Comparison of ENCODE assay signal across 20 mouse cellular contexts in the genomic region with DNA sequence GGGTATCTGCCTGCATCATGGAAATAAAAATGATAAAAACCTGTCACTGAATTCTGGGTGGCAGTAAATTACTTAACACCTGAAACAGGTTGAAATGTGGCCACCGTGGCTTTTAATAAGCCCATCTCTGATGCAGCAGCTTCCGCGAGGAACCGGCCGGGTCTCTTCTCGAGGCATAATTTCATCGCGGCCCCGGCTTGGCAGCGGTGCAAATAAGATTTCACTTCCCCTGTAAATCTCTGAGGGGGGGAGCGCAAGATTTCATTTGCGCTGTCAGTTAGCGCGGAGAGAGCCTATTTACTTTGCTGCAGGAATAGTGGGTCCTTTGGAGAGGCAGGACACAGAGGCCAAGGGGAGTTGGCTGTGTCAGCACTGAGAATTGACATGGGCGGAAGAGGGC. TPM values are rescaled to one million over a fixed set of nuclear protein-coding genes. Genes with fewer than 3 reads are reported as not detected.
DNase-seq lines count a peak whose midpoint lies in the region; ATAC-seq and TF ChIP-seq lines count a peak whose summit lies in the region.
"Had no signal": no experiment of that assay in that cellular context is flagged by ENCODE, and none has a peak within 500 bp of the region (broad histone marks: within the 10 kb centered on the region; RNA-seq: fewer than 3 reads in every experiment).

No protein-coding gene starts in this region.

- H3K9ac ChIP-seq in forebrain, embryonic 14.5 days (ENCODE audit: low read length) = peak overlapping the region; percentile 2
- no peak overlapping the region for H3K9ac ChIP-seq in forebrain, embryonic 16.5 days (replicated peaks; ENCODE audit: low read depth, low read length)
- H3K9ac ChIP-seq in midbrain, embryonic 12.5 days (replicated peaks) = no peak overlapping the region
- no peak overlapping the region for H3K9ac ChIP-seq in midbrain, embryonic 11.5 days (ENCODE audit: low read length)
- peak overlapping the region; percentile 18; the same call in 1 of the 2 replicates for H3K9ac ChIP-seq in forebrain, postnatal 0 days
- H3K9ac ChIP-seq in midbrain, embryonic 16.5 days (ENCODE audit: low read depth, low read length) = peak overlapping the region; percentile 1; the same call in 1 of the 2 replicates
- H3K9ac ChIP-seq: embryonic facial prominence, embryonic 15.5 days; liver, postnatal 0 days had no signal

- no peak overlapping the region for H3K4me2 ChIP-seq in forebrain, embryonic 14.5 days (ENCODE audit: low read length)
- no peak overlapping the region for H3K4me2 ChIP-seq in forebrain, embryonic 16.5 days (ENCODE audit: low read length)
- no peak overlapping the region for H3K4me2 ChIP-seq in midbrain, embryonic 12.5 days (replicated peaks)
- H3K4me2 ChIP-seq in midbrain, embryonic 11.5 days = no peak overlapping the region
- H3K4me2 ChIP-seq in forebrain, postnatal 0 days (ENCODE audit: low read depth) = no peak overlapping the region
- no peak overlapping the region for H3K4me2 ChIP-seq in midbrain, embryonic 16.5 days (ENCODE audit: low read length)
- H3K4me2 ChIP-seq: embryonic facial prominence, embryonic 15.5 days had no signal

- H3K4me1 ChIP-seq in forebrain, embryonic 14.5 days (ENCODE audit: control insufficient read depth, insufficient read depth, low read length) = peaks cover 53% of the 10 kb centered on the region
- peaks cover 52% of the 10 kb centered on the region for H3K4me1 ChIP-seq in forebrain, embryonic 16.5 days (replicated peaks; ENCODE audit: control insufficient read depth, insufficient read depth, low read length)
- peaks cover 55% of the 10 kb centered on the region for H3K4me1 ChIP-seq in midbrain, embryonic 12.5 days
- peaks cover 27% of the 10 kb centered on the region for H3K4me1 ChIP-seq in midbrain, embryonic 11.5 days (ENCODE audit: control insufficient read depth, insufficient read depth, low read length)
- peaks cover 20% of the 10 kb centered on the region for H3K4me1 ChIP-seq in forebrain, postnatal 0 days (ENCODE audit: insufficient read depth)
- peaks cover 35% of the 10 kb centered on the region for H3K4me1 ChIP-seq in midbrain, embryonic 16.5 days (ENCODE audit: control insufficient read depth, insufficient read depth, low read length)

- peak; percentile 58 for DNase-seq in forebrain, embryonic 14.5 days (ENCODE audit: low spot score)
- DNase-seq in midbrain, embryonic 11.5 days (ENCODE audit: low spot score, missing footprints) = no peak
- DNase-seq in forebrain, postnatal 0 days = no peak
- DNase-seq: adrenal gland, adult 2 months; cerebellum, postnatal 14 days; heart, postnatal 10 days; kidney, adult 2 months; kidney, postnatal 14 days; liver, postnatal 0 days; retina, postnatal 1 day had no signal

- H3K9me3 ChIP-seq in forebrain, embryonic 14.5 days (replicated peaks; ENCODE audit: control insufficient read depth, low read length) = no peaks in the 10 kb centered on the region
- no peaks in the 10 kb centered on the region for H3K9me3 ChIP-seq in forebrain, embryonic 16.5 days (ENCODE audit: control insufficient read depth, low read length)
- H3K9me3 ChIP-seq in midbrain, embryonic 12.5 days = no peaks in the 10 kb centered on the region
- no peaks in the 10 kb centered on the region for H3K9me3 ChIP-seq in midbrain, embryonic 11.5 days (ENCODE audit: control insufficient read depth, low read length)
- no peaks in the 10 kb centered on the region for H3K9me3 ChIP-seq in forebrain, postnatal 0 days (ENCODE audit: low read length)
- H3K9me3 ChIP-seq in midbrain, embryonic 16.5 days (replicated peaks; ENCODE audit: control insufficient read depth, low read length, poor library complexity, severe bottlenecking) = no peaks in the 10 kb centered on the region
- H3K9me3 ChIP-seq: embryonic facial prominence, embryonic 15.5 days; heart, embryonic 10.5 days; limb, embryonic 10.5 days; megakaryocyte, embryonic 14.5 days had no signal

- H3K4me3 ChIP-seq in forebrain, embryonic 14.5 days (ENCODE audit: low read depth, low read length) = no peak overlapping the region
- H3K4me3 ChIP-seq in forebrain, embryonic 16.5 days (replicated peaks; ENCODE audit: low read length) = no peak overlapping the region
- no peak overlapping the region for H3K4me3 ChIP-seq in midbrain, embryonic 12.5 days
- no peak overlapping the region for H3K4me3 ChIP-seq in midbrain, embryonic 11.5 days (ENCODE audit: low read depth, low read length)
- no peak overlapping the region for H3K4me3 ChIP-seq in forebrain, postnatal 0 days (ENCODE audit: low read depth, low read length)
- no peak overlapping the region for H3K4me3 ChIP-seq in midbrain, embryonic 16.5 days (ENCODE audit: low read depth, low read length)
- H3K4me3 ChIP-seq: embryonic facial prominence, embryonic 15.5 days; heart, embryonic 10.5 days; limb, embryonic 10.5 days; megakaryocyte, embryonic 14.5 days; myocyte had no signal

- no peak for ATAC-seq in forebrain, embryonic 14.5 days
- no peak for ATAC-seq in forebrain, embryonic 16.5 days
- ATAC-seq in midbrain, embryonic 12.5 days (ENCODE audit: low FRiP score, low read depth) = no peak
- ATAC-seq in midbrain, embryonic 11.5 days (ENCODE audit: low FRiP score) = no peak
- ATAC-seq in forebrain, postnatal 0 days = no peak
- no peak for ATAC-seq in midbrain, embryonic 16.5 days
- no peak for ATAC-seq in CD4-positive, CD25-positive, alpha-beta regulatory T cell, adult 4 months
- ATAC-seq: inflammation-experienced regulatory T-cells, adult 6 months; liver, postnatal 0 days had no signal

- 29% methylated on average over 15 of the region's 15 CpGs for WGBS in forebrain, embryonic 14.5 days
- 27% methylated on average over 15 of the region's 15 CpGs for WGBS in forebrain, embryonic 16.5 days
- 55% methylated on average over 15 of the region's 15 CpGs for WGBS in midbrain, embryonic 12.5 days
- 72% methylated on average over 15 of the region's 15 CpGs for WGBS in midbrain, embryonic 11.5 days
- WGBS in forebrain, postnatal 0 days = 28% methylated on average over 15 of the region's 15 CpGs
- WGBS in midbrain, embryonic 16.5 days = 21% methylated on average over 15 of the region's 15 CpGs

- peak overlapping the region; percentile 34; the same call in 1 of the 2 replicates for H3K27ac ChIP-seq in forebrain, embryonic 14.5 days (ENCODE audit: low read depth, low read length)
- H3K27ac ChIP-seq in forebrain, embryonic 16.5 days (ENCODE audit: low read length) = no peak overlapping the region
- H3K27ac ChIP-seq in midbrain, embryonic 12.5 days (replicated peaks) = peak overlapping the region; percentile 39; the same call in 1 of the 2 replicates
- no peak overlapping the region for H3K27ac ChIP-seq in midbrain, embryonic 11.5 days (ENCODE audit: low read depth, low read length)
- no peak overlapping the region for H3K27ac ChIP-seq in forebrain, postnatal 0 days (ENCODE audit: low read depth, low read length)
- no peak overlapping the region for H3K27ac ChIP-seq in midbrain, embryonic 16.5 days (ENCODE audit: low read length)
- H3K27ac ChIP-seq: embryonic facial prominence, embryonic 15.5 days; heart, embryonic 10.5 days; limb, embryonic 10.5 days had no signal

- H3K36me3 ChIP-seq in forebrain, embryonic 14.5 days (ENCODE audit: control insufficient read depth, insufficient read depth, low read length) = no peaks in the 10 kb centered on the region
- H3K36me3 ChIP-seq in forebrain, embryonic 16.5 days (ENCODE audit: control insufficient read depth, insufficient read depth) = no peaks in the 10 kb centered on the region
- H3K36me3 ChIP-seq in midbrain, embryonic 12.5 days = no peaks in the 10 kb centered on the region
- H3K36me3 ChIP-seq in midbrain, embryonic 11.5 days (ENCODE audit: control insufficient read depth, insufficient read depth, low read length) = no peaks in the 10 kb centered on the region
- H3K36me3 ChIP-seq in forebrain, postnatal 0 days (ENCODE audit: insufficient read depth) = no peaks in the 10 kb centered on the region
- no peaks in the 10 kb centered on the region for H3K36me3 ChIP-seq in midbrain, embryonic 16.5 days (ENCODE audit: control insufficient read depth, insufficient read depth, low read length)
- H3K36me3 ChIP-seq: embryonic facial prominence, embryonic 15.5 days; heart, embryonic 10.5 days; limb, embryonic 10.5 days had no signal

- TF ChIP-seq CTCF in forebrain, postnatal 0 days (IDR thresholded peaks at IDR 0.05; ENCODE audit: low read depth) = no peak

- H3K27me3 ChIP-seq in forebrain, embryonic 14.5 days (replicated peaks; ENCODE audit: control insufficient read depth, insufficient read depth, low read length) = no peaks in the 10 kb centered on the region
- no peaks in the 10 kb centered on the region for H3K27me3 ChIP-seq in forebrain, embryonic 16.5 days (replicated peaks; ENCODE audit: control insufficient read depth, insufficient read depth, low read length)
- H3K27me3 ChIP-seq in midbrain, embryonic 12.5 days = peaks cover 87% of the 10 kb centered on the region
- H3K27me3 ChIP-seq in midbrain, embryonic 11.5 days (ENCODE audit: control insufficient read depth, insufficient read depth, low read length) = peaks cover 19% of the 10 kb centered on the region; the same call in 1 of the 2 replicates
- H3K27me3 ChIP-seq in forebrain, postnatal 0 days (ENCODE audit: insufficient read depth, low read length) = no peaks in the 10 kb centered on the region; the same call in 1 of the 2 replicates
- H3K27me3 ChIP-seq in midbrain, embryonic 16.5 days (ENCODE audit: control insufficient read depth, insufficient read depth, low read depth, low read length) = peaks cover 1% of the 10 kb centered on the region

RNA-seq across cellular contexts. Expression of gene Flrt1, which starts 20.8 kb away (rescaled TPM):
- 9.5 and 12.2 TPM in 2 replicates for polyA plus RNA-seq in forebrain, embryonic 14.5 days (2014; fragmentation: Nextera tagmentation; extraction: Ambion mirVana)
- 13.8 and 16.1 TPM in 2 replicates for polyA plus RNA-seq in forebrain, embryonic 16.5 days (2015; fragmentation: Nextera tagmentation; extraction: Ambion mirVana)
- polyA plus RNA-seq in midbrain, embryonic 12.5 days (2016; fragmentation: Nextera tagmentation; extraction: Ambion mirVana) = 8.0 and 8.2 TPM in 2 replicates
- 7.5 and 8.2 TPM in 2 replicates for polyA plus RNA-seq in midbrain, embryonic 11.5 days (2014; fragmentation: Nextera tagmentation; extraction: Ambion mirVana)
- total RNA-seq in forebrain, postnatal 0 days (2014; rRNA removed) = 8.1 and 8.8 TPM in 2 replicates
- polyA plus RNA-seq in forebrain, postnatal 0 days (2015; fragmentation: Nextera tagmentation; extraction: Ambion mirVana) = 6.7 and 11.3 TPM in 2 replicates
- 11.6 and 12.0 TPM in 2 replicates for polyA plus RNA-seq in midbrain, embryonic 16.5 days (2015; fragmentation: Nextera tagmentation; extraction: Ambion mirVana)
- polyA plus RNA-seq in CD4-positive, CD25-positive, alpha-beta regulatory T cell, adult 4 months (2017; shearing (Covaris generic)) = under 1 TPM in 1 of 2 experiments, not detected in 1; 0.22 TPM

RNA-seq across cellular contexts. Expression of gene Macrod1, which starts 28.1 kb away (rescaled TPM):
- 4.0 and 4.8 TPM in 2 replicates for polyA plus RNA-seq in forebrain, embryonic 14.5 days (2014; fragmentation: Nextera tagmentation; extraction: Ambion mirVana)
- polyA plus RNA-seq in forebrain, embryonic 16.5 days (2015; fragmentation: Nextera tagmentation; extraction: Ambion mirVana) = 4.0 and 5.3 TPM in 2 replicates
- polyA plus RNA-seq in midbrain, embryonic 12.5 days (2016; fragmentation: Nextera tagmentation; extraction: Ambion mirVana) = 3.0 and 3.3 TPM in 2 replicates
- polyA plus RNA-seq in midbrain, embryonic 11.5 days (2014; fragmentation: Nextera tagmentation; extraction: Ambion mirVana) = 2.2 and 3.0 TPM in 2 replicates
- 8.1 and 9.4 TPM in 2 replicates for total RNA-seq in forebrain, postnatal 0 days (2014; rRNA removed)
- 8.0 and 8.5 TPM in 2 replicates for polyA plus RNA-seq in forebrain, postnatal 0 days (2015; fragmentation: Nextera tagmentation; extraction: Ambion mirVana)
- 4.4 and 5.9 TPM in 2 replicates for polyA plus RNA-seq in midbrain, embryonic 16.5 days (2015; fragmentation: Nextera tagmentation; extraction: Ambion mirVana)
- polyA plus RNA-seq in CD4-positive, CD25-positive, alpha-beta regulatory T cell, adult 4 months (2017; shearing (Covaris generic)) = 1 to 10 TPM in 1 of 2 experiments, not detected in 1; 2.3 TPM

RNA-seq across cellular contexts. Expression of gene Stip1, which starts 45.0 kb away (rescaled TPM):
- 278 and 287 TPM in 2 replicates for polyA plus RNA-seq in forebrain, embryonic 14.5 days (2014; fragmentation: Nextera tagmentation; extraction: Ambion mirVana)
- 246 and 247 TPM in 2 replicates for polyA plus RNA-seq in forebrain, embryonic 16.5 days (2015; fragmentation: Nextera tagmentation; extraction: Ambion mirVana)
- polyA plus RNA-seq in midbrain, embryonic 12.5 days (2016; fragmentation: Nextera tagmentation; extraction: Ambion mirVana) = 315 and 316 TPM in 2 replicates
- polyA plus RNA-seq in midbrain, embryonic 11.5 days (2014; fragmentation: Nextera tagmentation; extraction: Ambion mirVana) = 410 and 416 TPM in 2 replicates
- total RNA-seq in forebrain, postnatal 0 days (2014; rRNA removed) = 124 and 133 TPM in 2 replicates
- polyA plus RNA-seq in forebrain, postnatal 0 days (2015; fragmentation: Nextera tagmentation; extraction: Ambion mirVana) = 146 and 156 TPM in 2 replicates
- 204 and 211 TPM in 2 replicates for polyA plus RNA-seq in midbrain, embryonic 16.5 days (2015; fragmentation: Nextera tagmentation; extraction: Ambion mirVana)
- 100 to 1,000 TPM; 117 to 119 TPM for polyA plus RNA-seq in CD4-positive, CD25-positive, alpha-beta regulatory T cell, adult 4 months (2017; shearing (Covaris generic))

Comparison
In these comparisons a context has a peak if more than half of its experiments do, and no peak if none do; other contexts are left out.
1. H3K27ac ChIP-seq: peak in forebrain, embryonic 14.5 days (single experiment) and midbrain, embryonic 12.5 days (single experiment); none in forebrain, embryonic 16.5 days (single experiment), midbrain, embryonic 11.5 days (single experiment), forebrain, postnatal 0 days (single experiment) and midbrain, embryonic 16.5 days (single experiment).
2. H3K9ac ChIP-seq: peak in forebrain, embryonic 14.5 days (single experiment), forebrain, postnatal 0 days (single experiment) and midbrain, embryonic 16.5 days (single experiment); none in forebrain, embryonic 16.5 days (single experiment), midbrain, embryonic 12.5 days (single experiment) and midbrain, embryonic 11.5 days (single experiment).